Mouse (Mus musculus): Measurements from ENCODE around the gene Fsd2. TPM values are rescaled to one million over a fixed set of nuclear protein-coding genes. Genes with fewer than 3 reads are reported as not detected.

The Fsd2 gene
- polyA plus RNA-seq (2014; fragmentation: Illumina TruSeq; extraction: RNeasy Lipid Tissue Mini Kit (QIAGEN cat#74804); ENCODE audit: low read depth, low replicate concordance) = 6.9 TPM

GRCm38 (mm10) chr7:81566892-81567291 is at the start of gene Fsd2:
Fsd2 (minus strand) TSS chr7:81566944.

DNA sequence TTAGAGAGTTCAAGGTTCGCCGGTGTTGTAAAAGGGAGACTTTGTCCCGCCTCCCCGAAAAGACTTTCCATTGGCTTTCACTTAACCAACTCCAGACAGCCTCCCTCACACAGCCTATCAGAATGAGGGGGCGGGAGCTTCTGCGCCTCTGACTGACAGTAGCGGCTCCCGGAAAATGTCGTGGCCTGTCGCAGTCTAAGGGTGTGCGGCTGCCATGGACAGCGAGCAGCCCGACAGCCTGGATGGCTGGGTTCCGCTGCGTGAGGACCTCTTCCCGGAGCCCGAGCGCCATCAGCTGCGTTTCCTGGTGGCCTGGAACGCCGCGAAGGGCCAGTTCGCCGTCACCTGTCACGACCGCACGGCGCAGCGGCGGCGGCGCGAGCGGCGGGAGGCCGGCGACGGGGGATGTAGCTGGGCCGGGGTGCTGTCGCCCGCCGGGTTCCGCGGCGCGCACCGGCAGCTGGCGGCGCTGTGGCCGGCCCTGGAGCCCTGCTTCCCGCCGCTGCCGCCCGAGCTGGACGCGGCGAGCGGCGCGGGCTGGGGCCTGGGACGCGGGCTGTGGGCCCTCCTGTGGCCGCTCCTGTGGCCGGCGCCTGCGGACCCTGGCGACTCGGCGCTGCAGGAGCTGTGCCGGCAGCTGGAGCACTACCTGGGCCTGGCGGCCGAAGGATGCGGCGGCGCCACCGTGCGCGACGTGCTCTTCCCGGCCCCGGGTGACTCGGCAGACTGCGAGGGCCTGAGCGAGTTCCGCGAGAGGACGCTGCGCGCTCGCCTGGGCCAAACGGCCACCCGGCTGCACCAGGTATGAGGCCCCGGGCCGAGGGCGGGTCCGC is 4.6 kb upstream of the Fsd2 start, which contains the start of gene Whamm:
TSS of gene Whamm (plus strand) at position 159 of the 833 bp plus-strand sequence.

DNA sequence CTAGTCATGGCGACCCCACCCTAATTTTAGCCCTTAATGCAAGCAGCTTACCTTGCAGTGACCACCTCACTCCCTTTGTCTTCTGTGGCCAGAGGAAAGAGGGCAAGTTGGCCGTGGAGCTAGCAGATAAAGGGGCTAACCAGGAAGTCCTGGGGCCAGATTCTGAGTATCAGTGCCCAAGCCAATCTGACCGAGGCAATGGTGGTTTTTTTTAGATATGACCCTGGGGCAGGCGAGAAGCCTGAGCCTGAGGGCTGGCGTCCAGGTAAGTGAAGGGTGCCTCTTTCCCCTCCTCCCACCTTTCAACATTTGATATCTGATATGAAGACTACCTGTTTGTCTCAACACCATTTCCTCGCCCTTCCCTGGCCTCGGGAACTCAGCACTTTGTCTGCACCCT is 68.6 kb downstream of the Fsd2 start, which contains the start of gene BC048679:
TSS of gene BC048679 (minus strand) at position 101 of the 400 bp plus-strand sequence.

DNA sequence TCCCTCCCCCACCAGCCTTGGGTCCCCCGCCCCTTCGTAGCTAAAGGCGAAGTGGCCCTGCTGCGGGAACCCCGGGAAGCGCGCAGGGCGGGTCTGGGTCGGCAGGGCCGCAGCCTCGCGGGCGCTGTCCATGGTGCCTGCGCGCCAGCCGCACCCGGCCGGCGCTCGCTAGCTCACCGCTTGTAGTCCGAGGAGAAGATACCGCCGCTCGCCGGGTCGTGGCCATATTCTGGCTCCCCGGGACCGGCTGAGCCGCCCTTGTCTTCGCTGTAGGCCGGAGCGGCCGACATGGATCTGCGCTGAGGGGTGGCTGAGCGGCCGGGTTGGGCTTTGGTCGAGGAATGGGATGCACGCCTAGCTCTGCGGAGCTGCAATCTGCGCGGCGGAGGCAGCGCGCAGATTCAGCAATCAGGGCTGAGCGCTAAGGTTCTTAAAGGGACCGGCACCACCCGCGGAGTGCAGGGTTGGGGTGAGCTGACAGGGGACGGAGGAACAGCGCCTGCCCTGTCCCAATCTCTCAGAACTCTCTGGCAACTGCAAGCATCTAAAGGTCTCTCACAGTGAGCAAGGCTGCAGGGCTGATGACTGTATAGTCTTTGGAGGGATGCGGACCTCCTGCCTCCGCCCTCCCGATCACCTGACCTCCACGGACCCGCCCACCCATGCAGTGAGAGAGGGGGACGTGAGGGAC is 73.3 kb downstream of the Fsd2 start, which contains the start of gene Ap3b2:
TSS of gene Ap3b2 (minus strand) at position 595 of the 691 bp plus-strand sequence.

Other genes with a start within 250 kb of the Fsd2 start
- gene Rps17, start 221.7 kb downstream of the Fsd2 start, polyA plus RNA-seq (2014; fragmentation: Illumina TruSeq; extraction: RNeasy Lipid Tissue Mini Kit (QIAGEN cat#74804); ENCODE audit: low read depth, low replicate concordance) = 1,708 TPM
- 58.9 TPM for gene Cpeb1, start 111.5 kb downstream of the Fsd2 start, polyA plus RNA-seq (2014; fragmentation: Illumina TruSeq; extraction: RNeasy Lipid Tissue Mini Kit (QIAGEN cat#74804); ENCODE audit: low read depth, low replicate concordance)
- gene Ap3b2, start 73.0 kb downstream of the Fsd2 start, polyA plus RNA-seq (2014; fragmentation: Illumina TruSeq; extraction: RNeasy Lipid Tissue Mini Kit (QIAGEN cat#74804); ENCODE audit: low read depth, low replicate concordance) = 36.3 TPM
- 756 TPM for gene BC048679, start 68.7 kb downstream of the Fsd2 start, polyA plus RNA-seq (2014; fragmentation: Illumina TruSeq; extraction: RNeasy Lipid Tissue Mini Kit (QIAGEN cat#74804); ENCODE audit: low read depth, low replicate concordance)
- 18.3 TPM for gene Whamm, start 4.3 kb upstream of the Fsd2 start, polyA plus RNA-seq (2014; fragmentation: Illumina TruSeq; extraction: RNeasy Lipid Tissue Mini Kit (QIAGEN cat#74804); ENCODE audit: low read depth, low replicate concordance)
- 2.7 TPM for gene Homer2, start 140.6 kb upstream of the Fsd2 start, polyA plus RNA-seq (2014; fragmentation: Illumina TruSeq; extraction: RNeasy Lipid Tissue Mini Kit (QIAGEN cat#74804); ENCODE audit: low read depth, low replicate concordance)
- gene Ramac, start 196.0 kb upstream of the Fsd2 start, polyA plus RNA-seq (2014; fragmentation: Illumina TruSeq; extraction: RNeasy Lipid Tissue Mini Kit (QIAGEN cat#74804); ENCODE audit: low read depth, low replicate concordance) = 68.7 TPM
- 32.6 TPM for gene 3110040N11Rik, start 222.5 kb upstream of the Fsd2 start, polyA plus RNA-seq (2014; fragmentation: Illumina TruSeq; extraction: RNeasy Lipid Tissue Mini Kit (QIAGEN cat#74804); ENCODE audit: low read depth, low replicate concordance)

Measured in adipose tissue, adult 10 weeks (tissue).